8 mouse cellular contexts compared by ENCODE assay signal in genomic region chr16:91962204-91962893, GRCm38 (mm10).
DNase-seq lines count a peak whose midpoint lies in the region; ATAC-seq lines count a peak whose summit lies in the region.

No protein-coding gene starts in this region.

- ATAC-seq in limb, embryonic 15.5 days (ENCODE audit: insufficient number of reproducible peaks, low FRiP score, low TSS enrichment, low read depth) = peak; percentile 81; the same call in 1 of the 2 replicates

- DNase-seq in heart, adult 11 months = peak; percentile 72
- no peak for DNase-seq in heart, postnatal 36 days
- peak; percentile 71 to 75 for DNase-seq in cerebellum, postnatal 10 days
- peak; percentile 19 to 30 for DNase-seq in heart, adult 18-20 months
- DNase-seq in kidney, adult 9 months = peak; percentile 69
- DNase-seq in right cerebral cortex, postnatal 10 days (ENCODE audit: low spot score in 2 of 2) = peak; percentile 74 to 82
- no peak for DNase-seq in spleen, postnatal 10 days (ENCODE audit: low spot score in 2 of 2)

- no peak overlapping the region for H3K9ac ChIP-seq in limb, embryonic 15.5 days

- no peaks in the 10 kb centered on the region for H3K36me3 ChIP-seq in limb, embryonic 15.5 days

- H3K4me3 ChIP-seq in limb, embryonic 15.5 days = no peak overlapping the region

- 15% methylated on average over 9 of the region's 9 CpGs for WGBS in limb, embryonic 15.5 days

- peaks cover 11% of the 10 kb centered on the region for H3K4me1 ChIP-seq in limb, embryonic 15.5 days

- H3K27me3 ChIP-seq in limb, embryonic 15.5 days = no peaks in the 10 kb centered on the region

- intact Hi-C loops in heart, postnatal 36 days (cut with DNase I) = no loop called here

- H3K9me3 ChIP-seq in limb, embryonic 15.5 days = no peaks in the 10 kb centered on the region

- peak overlapping the region; percentile 33 for H3K4me2 ChIP-seq in limb, embryonic 15.5 days

- H3K27ac ChIP-seq in limb, embryonic 15.5 days = no peak overlapping the region

Comparison
In these comparisons a context has a peak if more than half of its experiments do, and no peak if none do; other contexts are left out.
1. DNase-seq: peak in heart, adult 11 months (single experiment), cerebellum, postnatal 10 days (2 of 2), heart, adult 18-20 months (2 of 2), kidney, adult 9 months (single experiment) and right cerebral cortex, postnatal 10 days (2 of 2); none in heart, postnatal 36 days (0 of 2) and spleen, postnatal 10 days (0 of 2).